Mouse (Mus musculus) stomach, embryonic 15.5 days (tissue): ENCODE data around the gene Ppp1r14c. TPM values are rescaled to one million over a fixed set of nuclear protein-coding genes. Genes with fewer than 3 reads are reported as not detected.

Experiments
- ATAC-seq: fragments of 200-750 bp; cut with Nextera tagmentation; 2 replicates; pipeline ENCODE4 v1.8.0; 2017; ENCODE audit warnings: low read depth, moderate number of reproducible peaks, moderate TSS enrichment; ENCODE audit not compliant: insufficient read depth, low FRiP score
- H3K27ac ChIP-seq: fragments of 300-500 bp; sonication (generic); 2 replicates; pipeline ENCODE4 v1.5.1; 2015; ENCODE audit warnings: mild to moderate bottlenecking, inconsistent platforms
- H3K27me3 ChIP-seq: fragments of 300-500 bp; sonication (generic); replicated peaks from 2 replicates; pipeline ENCODE4 v1.6.1; 2015; ENCODE audit warnings: inconsistent platforms
- H3K36me3 ChIP-seq: fragments of 300-500 bp; sonication (generic); 2 replicates; pipeline ENCODE4 v1.6.1; 2015; ENCODE audit warnings: inconsistent platforms
- H3K4me1 ChIP-seq: fragments of 300-500 bp; sonication (generic); 2 replicates; pipeline ENCODE4 v1.6.1; 2015; ENCODE audit warnings: inconsistent platforms
- H3K4me2 ChIP-seq: fragments of 300-500 bp; sonication (generic); 2 replicates; pipeline ENCODE4 v1.6.1; 2015; ENCODE audit warnings: mild to moderate bottlenecking, inconsistent platforms
- H3K4me3 ChIP-seq: fragments of 300-500 bp; sonication (generic); replicated peaks from 2 replicates; pipeline ENCODE4 v1.5.1; 2015; ENCODE audit warnings: inconsistent platforms
- H3K9ac ChIP-seq: fragments of 300-500 bp; sonication (generic); 2 replicates; pipeline ENCODE4 v1.6.1; 2015; ENCODE audit warnings: inconsistent platforms
- H3K9me3 ChIP-seq: fragments of 300-500 bp; sonication (generic); 2 replicates; pipeline ENCODE4 v1.6.1; 2016; ENCODE audit warnings: inconsistent platforms
- WGBS: fragments of 180-500 bp; shearing (Covaris S2); methylation state at CpG from one replicate; pipeline ENCODE4 v1.1.7; 2015; 5-methylcytosine and 5-hydroxymethylcytosine counted together
- polyA plus RNA-seq: library from polyadenylated mRNA; unstranded; fragments of >200 nt; fragmentation: Nextera tagmentation; extraction: Ambion mirVana; gene quantifications from 2 replicates; pipeline ENCODE4 v1.2.1, GENCODE M21; 2015

Ppp1r14c gene
- polyA plus RNA-seq, result 2.9 and 3.0 TPM in 2 replicates

DNA sequence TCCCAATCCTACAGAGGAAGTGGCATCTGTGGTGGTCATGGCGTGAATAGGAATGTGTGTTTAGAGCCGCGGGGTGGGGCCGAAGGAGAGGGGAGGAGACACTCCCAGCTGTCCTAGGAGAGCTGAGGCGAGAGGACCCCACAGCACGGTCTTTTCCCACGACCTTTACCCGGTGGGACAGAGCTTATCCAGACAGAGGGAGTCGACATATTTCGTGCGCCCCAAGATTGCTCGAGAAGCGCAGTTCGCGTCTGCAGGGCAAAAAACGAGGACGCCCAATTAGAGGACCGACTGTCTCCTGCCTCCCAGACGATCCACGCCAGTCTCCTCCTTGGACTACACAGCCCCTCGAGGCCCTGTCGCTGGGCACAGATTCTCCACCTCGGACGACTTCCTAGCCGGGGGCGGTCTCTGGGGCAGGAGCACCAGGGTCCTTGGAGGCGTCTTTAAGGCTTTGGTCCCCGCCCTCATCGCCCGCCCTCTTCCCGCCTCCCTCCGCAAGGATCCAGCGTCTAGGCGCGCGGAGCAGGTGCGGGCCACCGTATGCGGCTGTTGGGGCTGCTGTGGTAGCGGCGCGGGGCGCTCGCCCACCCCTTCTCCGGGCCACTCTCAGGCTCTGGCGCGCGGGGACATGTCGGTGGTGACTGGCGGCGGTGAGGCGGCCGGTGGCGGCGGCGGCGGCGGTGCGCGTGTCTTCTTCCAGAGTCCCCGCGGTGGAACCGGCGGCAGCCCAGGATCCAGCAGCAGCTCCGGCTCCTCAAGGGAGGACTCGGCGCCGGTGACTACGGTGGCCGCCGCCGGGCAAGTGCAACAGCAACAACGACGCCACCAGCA lies at the start of gene Ppp1r14c:
Gene Ppp1r14c, plus strand, starts transcription at position 22 of the 834 bp plus-strand sequence.
- WGBS, result under 1% methylated on average over 73 of the region's 74 CpGs
- peak; percentile 63; the same call in 1 of the 2 replicates for ATAC-seq
- H3K4me2 ChIP-seq, result peak within 1 kb of the TSS; percentile 98

DNA sequence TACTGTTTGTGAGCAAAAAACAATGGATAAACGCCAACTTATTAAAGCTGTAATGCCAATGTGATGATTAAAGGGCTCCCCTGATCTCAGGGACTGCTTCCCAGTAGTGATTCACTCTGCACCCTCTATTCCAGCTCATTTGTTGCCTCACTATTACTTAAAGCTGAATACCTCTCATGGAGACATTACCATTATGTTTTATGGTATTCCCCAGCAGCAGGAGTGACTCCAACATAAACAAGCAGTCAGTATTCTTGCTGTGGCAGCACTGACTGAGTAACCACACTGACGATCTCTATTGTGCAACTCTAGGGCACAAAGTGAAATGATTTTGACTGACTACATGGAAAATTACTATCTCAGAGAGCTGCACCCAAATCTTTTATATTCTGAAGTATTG lies 44.5 kb upstream of the Ppp1r14c start:
- no peak overlapping the region for H3K4me3 ChIP-seq
- H3K9ac ChIP-seq, result no peak overlapping the region
- 0 out of 2 replicates have a peak, but pooled peaks cover 4% of the 10 kb centered on the region for H3K9me3 ChIP-seq
- no peak overlapping the region for H3K27ac ChIP-seq
- H3K27me3 ChIP-seq, result no peaks in the 10 kb centered on the region
- no peaks in the 10 kb centered on the region for H3K4me1 ChIP-seq
- H3K4me2 ChIP-seq, result no peak overlapping the region
- no peaks in the 10 kb centered on the region for H3K36me3 ChIP-seq
- 74% methylated on average over 2 of the region's 2 CpGs for WGBS
- no peak for ATAC-seq

More for the DNA sequence above, at the start of gene Ppp1r14c:
- Histone ChIP-seq H3K9ac (peak within 1 kb of the TSS; percentile 19; the same call in 1 of the 2 replicates), H3K36me3 (no peaks in the 10 kb centered on the region), H3K27ac (no peak within 1 kb of the TSS), H3K4me1 (peaks cover 10% of the 10 kb centered on the region), H3K27me3 (peaks cover 17% of the 10 kb centered on the region), H3K9me3 (no peaks in the 10 kb centered on the region), H3K4me3 (peak within 1 kb of the TSS; percentile 57)

- H3K9me3 ChIP-seq, result 0 out of 2 replicates have a peak, but pooled peaks cover 4% of the 10 kb centered on the region
- no peaks in the 10 kb centered on the region for H3K27me3 ChIP-seq
- H3K4me3 ChIP-seq, result no peak overlapping the region
- no peak overlapping the region for H3K9ac ChIP-seq
- no peak for ATAC-seq
- H3K4me2 ChIP-seq, result no peak overlapping the region
- WGBS, result 67% methylated on average over 1 of the region's 1 CpGs
- no peak overlapping the region for H3K27ac ChIP-seq
- H3K4me1 ChIP-seq, result no peaks in the 10 kb centered on the region
- no peaks in the 10 kb centered on the region for H3K36me3 ChIP-seq
Measured at GRCm38 (mm10) chr10:3325447-3325846, 40.4 kb upstream of the Ppp1r14c start.

- Histone ChIP-seq H3K4me1 (no peaks in the 10 kb centered on the region), H3K4me2 (no peak overlapping the region), H3K4me3 (no peak overlapping the region), H3K36me3 (no peaks in the 10 kb centered on the region), H3K9ac (no peak overlapping the region), H3K27me3 (no peaks in the 10 kb centered on the region), H3K9me3 (no peaks in the 10 kb centered on the region), H3K27ac (no peak overlapping the region)
- ATAC-seq, result no peak; the same call in 1 of the 2 replicates
- 28% methylated on average over 3 of the region's 3 CpGs for WGBS
Measured at GRCm38 (mm10) chr10:3332880-3333279, 33.0 kb upstream of the Ppp1r14c start.

- no peak overlapping the region for H3K4me2 ChIP-seq
- H3K4me3 ChIP-seq, result no peak overlapping the region
- no peak overlapping the region for H3K9ac ChIP-seq
- H3K27ac ChIP-seq, result no peak overlapping the region
- H3K9me3 ChIP-seq, result no peaks in the 10 kb centered on the region
- no peaks in the 10 kb centered on the region for H3K4me1 ChIP-seq
- no peaks in the 10 kb centered on the region for H3K36me3 ChIP-seq
- ATAC-seq, result no peak
- no peaks in the 10 kb centered on the region for H3K27me3 ChIP-seq
Measured at GRCm38 (mm10) chr10:3334570-3334969, 31.3 kb upstream of the Ppp1r14c start.

DNA sequence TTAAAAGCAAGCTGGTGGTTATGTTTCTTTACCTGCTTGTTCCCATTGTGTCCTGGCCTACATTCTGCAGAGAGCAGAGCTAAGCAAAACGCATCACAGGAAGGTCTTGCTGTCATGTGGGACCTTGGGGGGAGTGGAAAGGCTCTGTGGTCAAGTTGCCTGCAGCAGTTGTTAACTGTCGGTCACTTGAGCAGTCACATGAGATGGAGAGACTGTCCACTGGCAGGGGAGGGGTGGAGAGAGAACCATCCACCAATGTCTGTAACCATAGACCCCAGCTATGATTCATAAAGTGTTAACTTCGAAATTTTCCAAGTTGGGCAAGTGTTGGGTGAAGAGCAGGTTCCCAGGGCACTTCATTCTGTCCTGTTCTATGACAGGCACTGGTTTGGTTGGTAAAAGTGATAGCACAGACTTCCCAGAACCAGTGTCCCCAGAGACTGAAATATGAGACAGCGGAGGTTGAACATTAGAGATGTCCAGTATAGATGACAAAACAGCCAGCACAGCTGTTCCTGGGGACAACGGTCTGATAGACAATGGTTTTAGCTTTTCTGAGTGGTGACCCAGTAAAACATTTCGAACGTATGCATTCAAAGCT lies 29.0 kb upstream of the Ppp1r14c start:
- ATAC-seq, result no peak
- 54% methylated on average over 7 of the region's 7 CpGs for WGBS

GRCm38 (mm10) chr10:3337330-3337901 lies 28.4 kb upstream of the Ppp1r14c start:
- no peak overlapping the region for H3K27ac ChIP-seq
- no peak for ATAC-seq

More for the DNA sequence above, 29.0 kb upstream of the Ppp1r14c start:
- H3K36me3 ChIP-seq, result no peaks in the 10 kb centered on the region
- no peak overlapping the region for H3K27ac ChIP-seq
- no peaks in the 10 kb centered on the region for H3K4me1 ChIP-seq
- no peaks in the 10 kb centered on the region for H3K9me3 ChIP-seq
- no peak overlapping the region for H3K4me3 ChIP-seq
- H3K4me2 ChIP-seq, result no peak overlapping the region
- no peaks in the 10 kb centered on the region for H3K27me3 ChIP-seq
- H3K9ac ChIP-seq, result no peak overlapping the region

DNA sequence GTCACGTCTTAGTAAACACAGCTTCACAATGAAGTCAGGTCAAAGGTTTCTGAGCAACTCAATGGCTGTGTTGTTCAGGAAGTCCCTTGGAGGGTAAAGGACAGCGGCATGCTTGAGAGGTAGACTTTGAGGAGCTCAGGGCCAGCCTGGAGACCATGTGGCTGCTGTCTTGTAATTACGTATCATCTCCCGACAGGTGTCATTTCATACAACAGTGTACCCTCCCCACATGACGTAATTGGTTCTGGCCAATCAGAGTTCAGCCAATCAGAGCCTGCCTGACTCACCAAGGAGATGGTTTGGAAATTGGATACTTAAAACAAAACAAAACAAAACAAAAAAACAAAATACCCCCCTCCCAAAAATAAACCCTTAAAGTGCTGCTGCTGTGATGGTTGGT lies 20.2 kb upstream of the Ppp1r14c start:
- Histone ChIP-seq H3K4me3 (no peak overlapping the region), H3K4me1 (no peaks in the 10 kb centered on the region), H3K36me3 (no peaks in the 10 kb centered on the region), H3K9ac (no peak overlapping the region), H3K27me3 (no peaks in the 10 kb centered on the region), H3K27ac (no peak overlapping the region), H3K4me2 (no peak overlapping the region), H3K9me3 (no peaks in the 10 kb centered on the region)
- 49% methylated on average over 5 of the region's 5 CpGs for WGBS
- no peak for ATAC-seq

More at GRCm38 (mm10) chr10:3337330-3337901, 28.4 kb upstream of the Ppp1r14c start:
- H3K36me3 ChIP-seq, result no peaks in the 10 kb centered on the region
- H3K4me3 ChIP-seq, result no peak overlapping the region
- H3K9me3 ChIP-seq, result no peaks in the 10 kb centered on the region
- H3K4me1 ChIP-seq, result no peaks in the 10 kb centered on the region
- no peak overlapping the region for H3K9ac ChIP-seq
- WGBS, result 39% methylated on average over 2 of the region's 2 CpGs
- no peak overlapping the region for H3K4me2 ChIP-seq
- no peaks in the 10 kb centered on the region for H3K27me3 ChIP-seq

DNA sequence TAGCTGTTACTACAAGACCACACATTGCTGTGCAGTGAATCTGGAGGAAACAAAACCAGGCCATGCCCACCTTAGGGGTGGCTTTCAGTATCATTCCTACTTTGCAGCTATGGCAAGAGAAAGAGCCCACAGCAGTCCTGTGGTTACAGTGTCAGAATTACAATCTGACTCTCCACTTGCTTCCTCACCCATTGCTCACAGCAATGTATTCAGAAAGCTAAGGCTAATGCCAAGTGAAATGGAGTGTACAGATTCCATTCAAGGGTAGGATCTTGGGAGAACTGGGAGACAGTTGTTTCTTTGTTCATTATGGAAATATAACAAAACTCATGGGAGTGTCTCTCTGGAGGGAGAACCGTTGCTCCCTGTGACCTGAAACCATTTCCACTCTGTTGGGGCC lies 6.3 kb upstream of the Ppp1r14c start:
- WGBS, result 57% methylated on average over 1 of the region's 1 CpGs
- Histone ChIP-seq H3K9ac (no peak overlapping the region), H3K4me2 (no peak overlapping the region), H3K27ac (no peak overlapping the region), H3K4me1 (no peaks in the 10 kb centered on the region), H3K36me3 (no peaks in the 10 kb centered on the region), H3K9me3 (no peaks in the 10 kb centered on the region), H3K27me3 (no peaks in the 10 kb centered on the region), H3K4me3 (no peak overlapping the region)
- ATAC-seq, result no peak

DNA sequence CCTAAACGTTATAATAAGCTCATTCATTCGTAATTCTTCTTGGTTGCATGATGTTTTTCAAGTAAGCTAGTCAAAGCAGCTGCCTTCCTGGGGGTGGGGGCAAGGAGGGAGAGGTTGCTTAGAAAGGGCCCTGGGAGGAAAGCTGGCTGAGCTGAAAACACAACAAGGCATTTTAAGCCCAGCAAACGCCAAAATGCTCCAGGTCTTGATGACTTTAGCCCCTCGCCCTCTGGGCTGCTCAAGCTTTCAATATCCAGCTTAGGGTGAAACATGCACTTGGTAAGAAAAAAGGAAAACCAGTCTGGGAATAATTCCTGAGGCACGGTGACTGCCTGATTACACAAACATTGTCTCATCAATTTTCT lies 204 bp upstream of the Ppp1r14c start:
- Histone ChIP-seq H3K4me2 (peak overlapping the region; percentile 98), H3K4me3 (peak overlapping the region; percentile 57), H3K9me3 (no peaks in the 10 kb centered on the region), H3K27ac (no peak overlapping the region), H3K36me3 (no peaks in the 10 kb centered on the region), H3K4me1 (peaks cover 10% of the 10 kb centered on the region), H3K27me3 (peaks cover 17% of the 10 kb centered on the region), H3K9ac (no peak overlapping the region)
- WGBS, result 33% methylated on average over 5 of the region's 5 CpGs
- no peak for ATAC-seq

- no peak; the same call in 1 of the 2 replicates for ATAC-seq
- Histone ChIP-seq H3K27ac (no peak overlapping the region), H3K36me3 (no peaks in the 10 kb centered on the region), H3K9me3 (no peaks in the 10 kb centered on the region), H3K4me3 (peak overlapping the region; percentile 57), H3K9ac (no peak overlapping the region), H3K4me1 (peaks cover 10% of the 10 kb centered on the region), H3K27me3 (peaks cover 17% of the 10 kb centered on the region), H3K4me2 (peak overlapping the region; percentile 98)
- 1% methylated on average over 26 of the region's 26 CpGs for WGBS
Measured at GRCm38 (mm10) chr10:3366870-3367431, 1.1 kb downstream of the Ppp1r14c start.

- no peak overlapping the region for H3K9ac ChIP-seq
- WGBS, result 29% methylated on average over 11 of the region's 11 CpGs
- H3K4me2 ChIP-seq, result peak overlapping the region; percentile 98
- H3K4me3 ChIP-seq, result peak overlapping the region; percentile 57
- H3K27ac ChIP-seq, result no peak overlapping the region
- no peak for ATAC-seq
- H3K36me3 ChIP-seq, result no peaks in the 10 kb centered on the region
- H3K27me3 ChIP-seq, result peaks cover 17% of the 10 kb centered on the region
- no peaks in the 10 kb centered on the region for H3K9me3 ChIP-seq
- peaks cover 10% of the 10 kb centered on the region for H3K4me1 ChIP-seq
Measured at GRCm38 (mm10) chr10:3367440-3367839, 1.6 kb downstream of the Ppp1r14c start.
